Mouse (Mus musculus) bone marrow macrophage, adult 2 months (primary cell): ENCODE data around the gene Atp6v0b.

Experiments used
- CTCF ChIP-seq: IDR thresholded peaks from 2 replicates; pipeline ENCODE4 v1.5.1; 2012; ENCODE audit warnings: low read depth, mild to moderate bottlenecking, low read length, moderate library complexity
- POLR2A ChIP-seq: IDR thresholded peaks from 2 replicates; pipeline ENCODE4 v1.6.1; 2012; ENCODE audit warnings: mild to moderate bottlenecking, low read depth, low read length, borderline replicate concordance

DNA sequence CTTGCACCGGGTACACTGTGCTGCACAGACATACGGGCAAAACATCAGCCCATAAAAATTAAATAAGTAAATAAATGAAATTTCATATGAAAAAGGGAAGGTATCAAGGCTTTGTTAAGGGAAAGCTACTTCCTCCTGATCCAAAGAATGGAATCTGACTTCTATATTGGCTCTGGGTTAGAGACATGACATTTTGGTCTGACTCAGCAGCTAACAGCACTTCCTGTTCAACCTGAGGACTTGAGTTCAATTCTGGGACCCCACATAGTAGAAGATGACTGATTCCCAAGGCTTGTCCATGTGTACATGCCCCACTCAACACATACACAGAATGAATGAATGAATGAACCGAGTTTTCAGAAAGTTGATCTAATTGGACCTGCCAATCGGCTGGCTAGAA is 30.7 kb upstream of the Atp6v0b start:
- no peak for TF ChIP-seq POLR2A
- TF ChIP-seq CTCF: no peak
